Mouse (Mus musculus) liver, embryonic 14.5 days (tissue): ENCODE data around the gene Zfr2. TPM values are rescaled to one million over a fixed set of nuclear protein-coding genes. Genes with fewer than 3 reads are reported as not detected.
A peak's percentile ranks its signal among the peaks of the same experiment; 100 is the strongest.

Experiments used
- ATAC-seq: fragments of 200-750 bp; cut with Nextera tagmentation; 2 replicates; pipeline ENCODE4 v1.8.0; 2017; ENCODE audit warnings: moderate number of reproducible peaks, mild to moderate bottlenecking, moderate library complexity; ENCODE audit not compliant: insufficient read depth
- DNase-seq, 3 experiments: peaks; one replicate each; pipeline ENCODE4 v3.0.0-alpha.2; 2012 to 2013; ENCODE audit warnings: low read depth in 3 of 3, low spot score in 3 of 3
- H3K27ac ChIP-seq: fragments of 300-500 bp; sonication (generic); 2 replicates; pipeline ENCODE4 v1.5.1; 2014; ENCODE audit warnings: moderate library complexity, mild to moderate bottlenecking, control low read depth, inconsistent platforms
- H3K27me3 ChIP-seq: fragments of 300-500 bp; sonication (generic); 2 replicates; pipeline ENCODE4 v1.6.1; 2014; ENCODE audit warnings: mild to moderate bottlenecking, low read length, moderate library complexity; ENCODE audit not compliant: control insufficient read depth, insufficient read depth
- H3K36me3 ChIP-seq: fragments of 300-500 bp; sonication (generic); replicated peaks from 2 replicates; pipeline ENCODE4 v1.6.1; 2014; ENCODE audit warnings: low read depth; ENCODE audit not compliant: control insufficient read depth, insufficient read depth
- H3K4me1 ChIP-seq, 2 experiments: fragments of 200-500 bp in 1 of 2; fragments of 300-500 bp in 1 of 2; sonication (generic) in 1 of 2; replicated peaks; 2 replicates each; pipeline ENCODE4 v1.6.1; 2012 to 2014; ENCODE audit warnings: antibody characterized with exemption in 1 of 2, inconsistent platforms in 1 of 2, low read length in 1 of 2; ENCODE audit not compliant: control insufficient read depth in 2 of 2, insufficient read depth in 2 of 2
- H3K4me2 ChIP-seq: fragments of 300-500 bp; sonication (generic); 2 replicates; pipeline ENCODE4 v1.6.1; 2014; ENCODE audit warnings: low read depth, mild to moderate bottlenecking, control low read depth, moderate library complexity
- H3K4me3 ChIP-seq, 2 experiments: fragments of 200-500 bp in 1 of 2; fragments of 300-500 bp in 1 of 2; sonication (generic) in 1 of 2; 2 replicates each; pipeline ENCODE4 v1.5.1; 2012 to 2014; ENCODE audit warnings: low read depth in 2 of 2, low read length in 2 of 2, mild to moderate bottlenecking in 2 of 2, control low read depth in 1 of 2, inconsistent platforms in 1 of 2, moderate library complexity in 1 of 2; ENCODE audit not compliant: insufficient read depth in 1 of 2
- H3K9ac ChIP-seq: fragments of 300-500 bp; sonication (generic); replicated peaks from 2 replicates; pipeline ENCODE4 v1.6.1; 2014; ENCODE audit warnings: mild to moderate bottlenecking, control low read depth, moderate library complexity
- H3K9me3 ChIP-seq: fragments of 300-500 bp; sonication (generic); 2 replicates; pipeline ENCODE4 v1.6.1; 2016; ENCODE audit warnings: low read length, mixed read lengths; ENCODE audit not compliant: control insufficient read depth
- CTCF ChIP-seq: IDR thresholded peaks from 2 replicates; pipeline ENCODE4 v1.5.1; 2016; ENCODE audit warnings: antibody characterized with exemption, low read depth, control low read depth
- EP300 ChIP-seq: IDR thresholded peaks from 2 replicates; pipeline ENCODE4 v1.6.1; 2016; ENCODE audit warnings: antibody characterized with exemption, low read depth
- WGBS: fragments of 180-500 bp; shearing (Covaris S2); extraction: QIAGEN DNeasy Blood & Tissue Kit; methylation state at CpG from one replicate; pipeline ENCODE4 v1.1.7; 2014; ENCODE audit not compliant: insufficient replicate concordance; 5-methylcytosine and 5-hydroxymethylcytosine counted together
- polyA plus RNA-seq, 2 experiments: library from polyadenylated mRNA; depleted of rRNA in 1 of 2; stranded (reverse) in 1 of 2; unstranded in 1 of 2; fragments of >200 nt; fragmentation: Nextera tagmentation in 1 of 2; extraction: Ambion mirVana in 1 of 2; gene quantifications; 2 replicates each; pipeline versions ENCODE4 v1.2.1 to v1.2.3; 2012 to 2014

The Zfr2 gene
- polyA plus RNA-seq, 2 experiments = 0.38 to 0.46 TPM

- H3K9me3 ChIP-seq = no peaks in the 10 kb centered on the region
- DNase-seq = no peak
- no peak overlapping the region for H3K4me2 ChIP-seq
- H3K4me3 ChIP-seq = no peak overlapping the region
- no peaks in the 10 kb centered on the region for H3K36me3 ChIP-seq
- H3K27me3 ChIP-seq = peaks cover 54% of the 10 kb centered on the region
- WGBS = 7% methylated on average over 1 of the region's 1 CpGs
- no peak for ATAC-seq
- TF ChIP-seq EP300 (no peak), CTCF (no peak)
- H3K9ac ChIP-seq = no peak overlapping the region
- no peak overlapping the region for H3K27ac ChIP-seq
- H3K4me1 ChIP-seq = no peaks in the 10 kb centered on the region
Measured at GRCm38 (mm10) chr10:81254886-81255285, 21.9 kb downstream of the Zfr2 start.

DNA sequence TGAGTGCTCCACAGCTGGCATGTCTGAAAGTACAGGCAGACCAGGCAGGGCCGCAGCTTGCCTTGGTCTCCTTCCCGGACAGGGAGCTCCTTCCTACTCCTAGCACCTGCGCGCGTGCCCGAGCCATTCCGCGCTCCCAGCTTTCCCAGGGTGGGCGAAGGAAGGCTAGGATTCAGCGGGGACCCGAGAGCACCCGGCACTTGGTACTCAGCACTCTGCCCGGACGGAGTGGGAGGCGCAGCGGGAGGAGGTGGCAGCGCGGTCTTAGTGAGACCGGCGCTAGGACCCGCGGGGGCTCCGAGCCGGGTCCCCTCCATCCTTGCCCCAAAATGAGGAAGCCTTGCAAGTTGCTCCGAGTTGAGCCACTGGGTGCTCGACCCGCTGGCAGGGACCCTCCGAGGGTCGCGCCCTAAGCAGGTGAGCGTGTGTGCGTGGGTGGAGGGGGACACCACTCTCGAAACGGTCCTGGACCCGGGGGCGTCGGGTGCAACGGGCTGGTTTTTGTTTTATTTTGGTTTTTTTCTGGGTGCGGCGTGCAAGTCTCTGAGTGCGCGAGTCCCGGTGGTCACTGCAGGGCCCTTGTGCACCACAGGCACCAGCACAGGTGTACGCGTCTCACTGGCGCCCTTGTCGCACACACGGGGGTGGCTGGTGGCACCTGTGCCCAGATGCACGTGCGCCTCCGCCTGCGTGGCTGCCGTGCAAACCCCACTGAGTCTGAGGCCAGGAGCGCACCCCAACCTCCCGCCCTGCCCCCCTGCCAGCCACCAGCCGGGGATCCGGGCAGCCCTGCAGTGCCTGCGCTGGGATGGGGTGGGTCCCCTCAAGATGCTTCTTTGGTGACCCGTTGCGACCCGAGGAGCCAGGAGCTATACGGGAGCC, 24.4 kb downstream of the Zfr2 start:
- H3K9ac ChIP-seq = no peak overlapping the region
- WGBS = 1% methylated on average over 62 of the region's 62 CpGs
- peak overlapping the region; percentile 56 for H3K4me2 ChIP-seq
- no peaks in the 10 kb centered on the region for H3K4me1 ChIP-seq
- no peaks in the 10 kb centered on the region for H3K36me3 ChIP-seq
- DNase-seq (no peak), ATAC-seq (0 out of 2 replicates have a peak, but pooled peaks have one; percentile 3)
- no peak overlapping the region for H3K27ac ChIP-seq
- H3K9me3 ChIP-seq = no peaks in the 10 kb centered on the region
- H3K27me3 ChIP-seq = peaks cover 47% of the 10 kb centered on the region
- H3K4me3 ChIP-seq = peak overlapping the region; percentile 23 to 28; a peak in 3 of 4 replicates
- TF ChIP-seq CTCF (no peak), EP300 (no peak)

DNA sequence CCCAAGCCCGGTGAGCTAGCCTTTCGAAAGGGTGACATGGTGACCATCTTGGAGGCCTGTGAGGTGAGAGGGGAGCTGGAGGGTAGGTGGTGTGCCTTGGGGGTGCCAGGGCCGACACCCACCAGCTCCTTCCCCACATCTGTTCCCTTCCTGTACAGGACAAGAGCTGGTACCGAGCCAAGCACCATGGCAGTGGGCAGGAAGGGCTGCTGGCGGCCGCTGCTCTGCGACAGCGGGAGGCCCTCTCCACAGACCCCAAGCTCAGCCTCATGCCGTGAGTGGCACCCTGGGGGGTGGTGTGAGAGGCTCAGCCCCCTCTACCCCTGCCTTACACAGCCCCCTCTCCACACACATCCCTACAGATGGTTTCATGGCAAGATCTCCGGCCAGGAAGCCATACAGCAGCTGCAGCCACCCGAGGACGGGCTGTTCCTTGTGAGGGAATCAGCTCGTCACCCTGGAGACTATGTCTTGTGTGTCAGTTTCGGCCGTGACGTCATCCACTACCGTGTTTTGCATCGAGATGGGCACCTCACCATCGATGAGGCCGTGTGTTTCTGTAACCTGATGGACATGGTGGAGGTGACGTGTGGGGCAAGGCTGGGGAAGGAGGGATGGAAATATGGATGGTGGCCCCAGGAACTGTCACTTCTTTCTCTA, 26.4 kb downstream of the Zfr2 start:
- H3K9ac ChIP-seq = no peak overlapping the region
- H3K4me1 ChIP-seq = no peaks in the 10 kb centered on the region
- H3K4me3 ChIP-seq = no peak overlapping the region
- H3K27me3 ChIP-seq = peaks cover 32% of the 10 kb centered on the region
- ATAC-seq (no peak), DNase-seq (no peak)
- H3K4me2 ChIP-seq = no peak overlapping the region
- 47% methylated on average over 21 of the region's 21 CpGs for WGBS
- H3K9me3 ChIP-seq = no peaks in the 10 kb centered on the region
- TF ChIP-seq CTCF (no peak), EP300 (no peak)
- no peak overlapping the region for H3K27ac ChIP-seq
- peaks cover 2% of the 10 kb centered on the region; the same call in 1 of the 2 replicates for H3K36me3 ChIP-seq

- Histone ChIP-seq H3K4me2 (no peak overlapping the region), H3K4me1 (peaks cover 0 to 2% of the 10 kb centered on the region in 2 experiments; a peak in 1 of 4 replicates), H3K36me3 (peaks cover 4% of the 10 kb centered on the region; the same call in 1 of the 2 replicates), H3K9me3 (no peaks in the 10 kb centered on the region), H3K27me3 (peaks cover 29% of the 10 kb centered on the region), H3K4me3 (no peak overlapping the region), H3K27ac (no peak overlapping the region), H3K9ac (no peak overlapping the region)
- 69% methylated on average over 4 of the region's 4 CpGs for WGBS
- DNase-seq = no peak
- no peak for ATAC-seq
- TF ChIP-seq CTCF (no peak), EP300 (no peak)
Measured at GRCm38 (mm10) chr10:81261025-81261424, 28.1 kb downstream of the Zfr2 start.

GRCm38 (mm10) chr10:81265540-81265939, 32.6 kb downstream of the Zfr2 start:
- 78% methylated on average over 8 of the region's 8 CpGs for WGBS
- H3K4me3 ChIP-seq = peak overlapping the region in 1 of 2 experiments; percentile 76; a peak in 1 of 4 replicates

More at GRCm38 (mm10) chr10:81265540-81265939, 32.6 kb downstream of the Zfr2 start:
- peaks cover 4% of the 10 kb centered on the region; the same call in 1 of the 2 replicates for H3K36me3 ChIP-seq
- ATAC-seq (no peak), DNase-seq (no peak)
- TF ChIP-seq CTCF = no peak
- TF ChIP-seq EP300 = no peak
- H3K4me2 ChIP-seq = peak overlapping the region; percentile 72
- H3K4me1 ChIP-seq = peaks cover 4 to 11% of the 10 kb centered on the region in 2 experiments
- H3K27me3 ChIP-seq = no peaks in the 10 kb centered on the region
- no peaks in the 10 kb centered on the region for H3K9me3 ChIP-seq
- no peak overlapping the region for H3K9ac ChIP-seq
- H3K27ac ChIP-seq = no peak overlapping the region
